Mouse (Mus musculus) spleen, adult 2 months (tissue): ENCODE data around the gene Abca7.

Experiments used
- CTCF ChIP-seq: fragments of 200-500 bp; IDR thresholded peaks from 2 replicates; pipeline ENCODE4 v1.5.1; 2011; ENCODE audit warnings: mild to moderate bottlenecking, inconsistent platforms; ENCODE audit not compliant: insufficient read depth, insufficient read length, insufficient replicate concordance; ENCODE audit errors: extremely low read depth
- POLR2A ChIP-seq: fragments of 200-500 bp; IDR thresholded peaks from 2 replicates; pipeline ENCODE4 v1.6.1; 2011; ENCODE audit warnings: low read depth, low read length, inconsistent platforms

- no peak for TF ChIP-seq CTCF
- no peak for TF ChIP-seq POLR2A
These were observed 5.2 kb upstream of the Abca7 start for GRCm38 (mm10) chr10:79991099-79991498.
